Mouse (Mus musculus) retina, adult 2 months (tissue): Measurements from ENCODE around the gene Pou3f1.

Experiments
- DNase-seq: peaks from one replicate; pipeline ENCODE4 v3.0.0-alpha.2; 2012; ENCODE audit warnings: low read depth, low spot score

Pou3f1 gene

DNA sequence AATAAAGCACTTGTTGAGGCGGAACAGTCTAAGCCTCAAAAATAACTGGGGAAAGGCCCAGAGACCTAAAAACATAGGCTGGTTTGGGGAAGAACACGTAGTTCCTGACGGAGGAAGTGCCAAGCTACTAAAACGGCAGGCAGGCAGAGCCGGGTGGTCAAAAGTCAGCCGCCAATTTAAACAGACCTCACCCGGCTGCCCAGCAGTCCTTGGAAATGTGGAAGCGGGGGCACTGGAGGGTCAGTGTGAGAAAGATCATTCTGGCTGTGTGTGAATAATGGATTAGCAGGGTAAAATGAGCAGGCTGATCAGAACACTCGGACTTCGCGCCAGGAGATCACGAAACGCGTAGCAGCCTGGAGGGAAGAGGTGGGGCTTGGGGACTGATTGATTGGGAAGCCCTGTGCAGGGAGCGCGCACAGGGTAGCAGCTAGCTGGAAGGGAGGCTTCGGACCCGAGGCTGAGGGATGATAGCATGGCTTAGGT, 53.4 kb downstream of the Pou3f1 start:
- no peak for DNase-seq
